Mouse (Mus musculus): Measurements from ENCODE around the gene Dolpp1. TPM values are rescaled to one million over a fixed set of nuclear protein-coding genes. Genes with fewer than 3 reads are reported as not detected.

The Dolpp1 gene
- total RNA-seq, 2 experiments from 2014 or later: 25.8 to 26.8 TPM

- DNase-seq (ENCODE audit: extremely low spot score in 1 of 2, low spot score in 2 of 2): peak; percentile 64 to 74
- no peak overlapping the region for H3K27ac ChIP-seq
- intact Hi-C loops (cut with DNase I): loop anchor here (1.0 to 2.0 kb wide), 2 partner anchors 359 to 499 kb away; no protein-coding TSS in a partner anchor
- peak; percentile 64 for TF ChIP-seq CTCF (IDR thresholded peaks at IDR 0.05)
- H3K4me3 ChIP-seq: no peak overlapping the region
Measured at GRCm38 (mm10) chr2:30435326-30436155, 43.5 kb downstream of the Dolpp1 start.

GRCm38 (mm10) chr2:30436156-30436545 lies 44.1 kb downstream of the Dolpp1 start:
- no peak overlapping the region for H3K4me3 ChIP-seq
- no peak for DNase-seq (ENCODE audit: extremely low spot score in 1 of 2, low spot score in 2 of 2)
- H3K27ac ChIP-seq: no peak overlapping the region
- TF ChIP-seq CTCF (IDR thresholded peaks at IDR 0.05): no peak
- intact Hi-C loops (cut with DNase I): loop anchor here (1.0 kb wide), 1 partner anchor 358 kb away; no protein-coding TSS in a partner anchor

GRCm38 (mm10) chr2:30436809-30437208 lies 44.8 kb downstream of the Dolpp1 start:
- no peak overlapping the region for H3K4me3 ChIP-seq
- intact Hi-C loops (cut with DNase I): loop anchor here (1.0 kb wide), 1 partner anchor 357 kb away; no protein-coding TSS in a partner anchor
- H3K27ac ChIP-seq: no peak overlapping the region
- no peak for TF ChIP-seq CTCF (IDR thresholded peaks at IDR 0.05)
- DNase-seq (ENCODE audit: extremely low spot score in 1 of 2, low spot score in 2 of 2): no peak

DNA sequence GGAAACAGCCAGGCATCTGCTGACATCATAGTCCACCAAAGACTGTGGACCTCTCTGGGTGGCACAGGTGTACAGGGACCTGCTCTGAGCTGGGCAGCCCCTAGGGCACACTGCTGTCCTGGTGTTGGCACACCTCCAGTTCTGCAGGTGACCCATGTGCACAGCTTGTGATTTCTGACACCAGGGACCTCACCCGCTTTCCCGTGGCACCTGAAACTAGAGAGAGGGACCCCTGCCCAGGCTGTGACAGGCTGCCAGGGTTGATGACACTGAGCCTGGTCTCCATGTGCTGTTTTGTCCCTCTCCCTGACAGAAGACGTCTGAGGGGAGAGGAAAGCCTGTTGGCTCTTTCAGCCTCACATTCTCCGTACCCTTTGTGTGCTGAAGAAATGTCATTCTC lies 45.7 kb downstream of the Dolpp1 start:
- H3K4me3 ChIP-seq: no peak overlapping the region
- no peak overlapping the region for H3K27ac ChIP-seq
- no peak for DNase-seq (ENCODE audit: extremely low spot score in 1 of 2, low spot score in 2 of 2)
- TF ChIP-seq CTCF (IDR thresholded peaks at IDR 0.05): no peak
- intact Hi-C loops (cut with DNase I): no loop called here

- intact Hi-C loops (cut with DNase I): no loop called here
- DNase-seq (ENCODE audit: extremely low spot score in 1 of 2, low spot score in 2 of 2): no peak
- TF ChIP-seq CTCF (IDR thresholded peaks at IDR 0.05): no peak
- Histone ChIP-seq H3K4me3 (no peak overlapping the region), H3K27ac (peak overlapping the region; percentile 95)
Measured at GRCm38 (mm10) chr2:30439631-30440030, 47.6 kb downstream of the Dolpp1 start.

DNA sequence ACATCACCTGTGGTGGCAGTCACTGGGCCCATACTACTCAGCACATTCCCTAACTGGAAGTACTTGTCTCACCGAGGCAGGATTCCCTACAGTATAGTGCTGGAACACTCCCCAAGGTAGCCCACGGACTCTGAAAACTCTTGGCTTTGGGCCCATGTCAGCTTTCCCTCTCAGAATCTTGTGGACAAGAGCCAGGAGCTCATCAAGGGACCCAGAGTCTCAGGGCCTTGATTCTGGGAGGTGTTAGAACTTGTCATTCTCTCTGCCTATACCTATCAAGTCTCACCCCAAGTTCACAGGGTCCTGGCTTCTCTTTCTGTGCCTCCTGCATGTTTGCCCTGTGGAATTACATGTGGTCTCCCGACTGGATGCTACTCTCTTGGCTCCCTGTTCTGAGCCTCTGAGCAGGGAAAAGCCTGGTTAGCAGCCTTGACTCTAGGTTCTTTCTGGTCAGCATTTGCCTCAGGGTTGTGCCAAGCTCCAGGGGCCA lies 48.2 kb downstream of the Dolpp1 start:
- TF ChIP-seq CTCF (IDR thresholded peaks at IDR 0.05): no peak
- intact Hi-C loops (cut with DNase I): no loop called here
- H3K27ac ChIP-seq: peak overlapping the region; percentile 95
- no peak overlapping the region for H3K4me3 ChIP-seq
- DNase-seq (ENCODE audit: extremely low spot score in 1 of 2, low spot score in 2 of 2): no peak

DNA sequence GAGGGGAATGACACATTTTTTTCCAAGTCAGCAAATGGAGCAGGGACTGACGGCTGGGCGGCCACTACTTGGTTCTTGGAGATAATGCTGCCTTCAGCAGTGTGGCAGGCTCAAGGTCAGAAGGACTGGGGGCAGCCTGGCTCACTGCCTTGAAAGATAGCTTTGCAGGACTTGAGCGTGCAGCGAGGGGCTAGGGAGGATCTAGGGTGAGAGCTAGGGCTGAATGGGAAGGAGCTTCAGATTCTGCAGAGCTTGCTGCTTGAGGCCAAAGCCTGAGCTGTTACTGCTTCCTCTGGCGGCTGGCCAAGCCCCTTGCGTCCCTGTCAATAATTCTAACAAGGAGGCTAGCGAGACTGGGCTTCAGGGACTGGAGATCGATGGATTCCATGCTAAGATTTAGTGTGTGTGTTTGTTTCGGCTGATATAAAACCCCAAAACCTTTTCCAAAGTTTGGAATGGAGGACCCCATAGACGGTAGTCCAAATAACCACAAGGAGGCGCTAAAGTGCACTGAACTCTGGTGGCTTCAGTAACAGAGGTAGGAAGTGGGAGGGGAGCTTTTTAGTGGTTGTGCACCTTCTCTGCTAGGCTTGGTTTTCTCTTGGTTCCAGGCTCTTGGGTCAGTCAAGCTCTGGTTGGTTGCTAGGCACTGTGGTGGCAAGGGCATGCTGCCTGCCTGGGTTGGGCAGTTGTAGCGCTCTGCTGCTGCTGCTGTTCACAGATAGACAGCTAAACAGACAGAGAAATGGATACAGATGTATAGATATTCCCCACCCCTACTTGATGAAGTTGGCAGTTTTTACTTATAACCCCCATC lies 48.9 kb downstream of the Dolpp1 start:
- H3K27ac ChIP-seq: peak overlapping the region; percentile 95
- DNase-seq (ENCODE audit: extremely low spot score in 1 of 2, low spot score in 2 of 2): peak; percentile 43 to 51
- H3K4me3 ChIP-seq: peak overlapping the region; percentile 33; the same call in 1 of the 2 replicates
- intact Hi-C loops (cut with DNase I): loop anchor here (1.0 kb wide), 2 partner anchors 30 to 353 kb away; no protein-coding TSS in a partner anchor
- peak; percentile 85 for TF ChIP-seq CTCF (IDR thresholded peaks at IDR 0.05)

DNA sequence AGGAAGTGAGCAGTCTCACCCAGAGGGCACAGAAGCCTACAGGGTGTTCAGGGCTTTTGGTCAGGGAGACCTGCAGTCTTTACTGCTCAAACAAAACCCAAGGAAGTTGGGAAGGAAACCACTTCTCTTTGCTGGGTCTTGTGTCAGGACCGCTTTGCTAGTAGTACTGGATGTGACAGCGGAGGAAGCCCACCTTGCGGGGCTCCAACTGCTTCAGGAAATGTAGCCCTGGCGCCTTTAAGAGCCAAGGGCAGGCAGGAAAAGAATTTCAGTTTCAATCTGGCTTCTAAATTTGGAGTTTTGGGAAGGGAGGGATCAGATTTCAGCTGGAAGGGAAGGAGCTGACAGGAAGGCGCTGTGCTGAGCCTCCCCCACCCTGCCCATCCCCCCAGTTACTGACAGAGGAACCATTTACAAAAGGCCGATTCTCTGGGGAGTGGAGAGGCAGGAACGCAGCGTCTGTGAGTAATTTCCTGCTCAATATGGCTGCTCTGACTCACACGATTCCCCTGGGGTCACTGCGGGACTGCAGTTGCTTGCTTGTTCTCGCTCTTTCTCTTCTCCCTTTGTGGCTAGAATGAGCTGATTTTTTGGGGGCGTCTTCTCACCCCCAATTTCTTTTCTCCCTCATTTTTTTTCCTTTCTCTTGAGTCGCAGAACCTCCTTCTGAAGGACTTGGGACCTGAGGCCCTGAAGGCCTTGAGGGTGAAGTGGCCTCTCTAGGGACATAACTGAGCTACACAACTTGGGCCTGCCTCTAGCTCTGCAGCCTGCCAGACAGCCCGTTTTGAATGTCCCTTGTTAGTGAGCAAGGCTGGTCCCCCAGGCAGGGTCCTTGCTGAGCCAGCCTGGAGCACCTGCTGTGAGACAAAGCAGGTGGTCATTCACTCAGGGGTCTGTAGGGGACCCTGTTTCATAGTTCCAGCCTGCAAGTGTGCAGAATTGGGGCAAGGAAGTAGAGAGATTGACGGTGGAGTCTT lies 49.8 kb downstream of the Dolpp1 start:
- H3K27ac ChIP-seq: peak overlapping the region; percentile 95
- intact Hi-C loops (cut with DNase I): loop anchor here (1.0 kb wide), 2 partner anchors 29 to 352 kb away; no protein-coding TSS in a partner anchor
- peak; percentile 67 to 73 for DNase-seq (ENCODE audit: extremely low spot score in 1 of 2, low spot score in 2 of 2)
- H3K4me3 ChIP-seq: peak overlapping the region; percentile 39
- no peak for TF ChIP-seq CTCF (IDR thresholded peaks at IDR 0.05)

DNA sequence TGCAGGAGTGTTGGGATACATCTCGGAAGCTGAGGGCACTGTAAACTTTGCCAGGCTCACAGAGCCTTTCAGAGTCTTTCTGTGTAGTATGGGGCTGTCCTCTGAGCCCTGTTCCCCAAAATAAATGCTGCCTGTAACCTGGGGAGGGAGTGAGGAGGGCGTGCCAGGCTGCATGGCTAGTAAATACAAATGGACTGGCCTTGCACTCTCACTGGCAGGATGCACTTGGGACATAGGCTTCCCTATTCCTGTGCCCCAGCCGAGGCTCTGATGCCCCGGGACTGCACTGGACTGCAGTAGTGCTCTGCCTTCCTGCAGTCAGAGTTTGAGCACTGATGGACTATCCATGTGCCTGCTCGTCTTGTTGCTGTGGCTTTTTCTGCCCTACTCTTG lies 50.4 kb downstream of the Dolpp1 start:
- intact Hi-C loops (cut with DNase I): no loop called here
- DNase-seq (ENCODE audit: extremely low spot score in 1 of 2, low spot score in 2 of 2): no peak
- Histone ChIP-seq H3K4me3 (peak overlapping the region; percentile 39), H3K27ac (peak overlapping the region; percentile 95)
- TF ChIP-seq CTCF (IDR thresholded peaks at IDR 0.05): no peak

GRCm38 (mm10) chr2:30443281-30443680 lies 51.2 kb downstream of the Dolpp1 start:
- TF ChIP-seq CTCF (IDR thresholded peaks at IDR 0.05): no peak
- no peak for DNase-seq (ENCODE audit: extremely low spot score in 1 of 2, low spot score in 2 of 2)
- intact Hi-C loops (cut with DNase I): no loop called here

GRCm38 (mm10) chr2:30444006-30444405 lies 52.0 kb downstream of the Dolpp1 start:
- H3K4me3 ChIP-seq: no peak overlapping the region
- DNase-seq (ENCODE audit: extremely low spot score in 1 of 2, low spot score in 2 of 2): no peak
- no peak overlapping the region for H3K27ac ChIP-seq
- intact Hi-C loops (cut with DNase I): no loop called here
- no peak for TF ChIP-seq CTCF (IDR thresholded peaks at IDR 0.05)

More at GRCm38 (mm10) chr2:30443281-30443680, 51.2 kb downstream of the Dolpp1 start:
- Histone ChIP-seq H3K4me3 (no peak overlapping the region), H3K27ac (peak overlapping the region; percentile 95)

Data from left cerebral cortex, adult 2 months (tissue).